Mouse (Mus musculus): Measurements from ENCODE around the gene Ly6g.

- TF ChIP-seq CTCF (IDR thresholded peaks at IDR 0.05; ENCODE audit: borderline replicate concordance, extremely low read depth, insufficient read depth, insufficient read length) (no peak), POLR2A (IDR thresholded peaks at IDR 0.05; ENCODE audit: borderline replicate concordance, extremely low read depth, insufficient read depth, insufficient read length, poor library complexity, severe bottlenecking) (no peak)
These were observed 38.5 kb upstream of the Ly6g start for GRCm38 (mm10) chr15:75116525-75116924.

Measured in brain, embryonic 14.5 days (tissue).